8 mouse cellular contexts compared by ENCODE assay signal in the genomic region with DNA sequence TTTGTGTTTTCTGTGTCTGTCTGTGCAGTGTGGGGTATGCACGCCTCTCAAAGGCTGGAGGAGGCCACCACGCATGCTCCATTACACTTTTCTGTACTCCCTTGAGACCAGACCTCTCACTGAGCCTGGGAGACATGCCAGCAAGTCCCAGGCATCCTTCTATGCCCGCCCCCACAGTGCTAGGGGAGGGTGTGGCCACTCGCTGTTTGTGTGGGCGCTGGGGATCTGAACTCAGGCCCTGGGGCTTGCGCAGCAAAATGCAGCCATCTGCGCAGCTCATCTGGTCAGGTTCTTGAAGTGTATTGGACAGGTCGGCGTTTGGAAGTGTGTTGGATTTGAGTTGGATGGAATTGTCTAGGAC. TPM values are rescaled to one million over a fixed set of nuclear protein-coding genes. Genes with fewer than 3 reads are reported as not detected.
DNase-seq lines count a peak whose midpoint lies in the region; ATAC-seq lines count a peak whose summit lies in the region.

No protein-coding gene starts in this region.

- H3K9me3 ChIP-seq in embryonic facial prominence, embryonic 14.5 days (ENCODE audit: control insufficient read depth, low read length), result no peaks in the 10 kb centered on the region
- H3K9me3 ChIP-seq in midbrain, embryonic 16.5 days (replicated peaks; ENCODE audit: control insufficient read depth, low read length, poor library complexity, severe bottlenecking), result no peaks in the 10 kb centered on the region

- 74% methylated on average over 9 of the region's 9 CpGs for WGBS in embryonic facial prominence, embryonic 14.5 days
- WGBS in midbrain, embryonic 16.5 days, result 84% methylated on average over 9 of the region's 9 CpGs

- 0 out of 2 replicates have a peak overlapping the region, but pooled peaks have one; percentile 3 for H3K4me3 ChIP-seq in embryonic facial prominence, embryonic 14.5 days (ENCODE audit: low read depth, low read length)
- peak overlapping the region; percentile 7; the same call in 1 of the 2 replicates for H3K4me3 ChIP-seq in midbrain, embryonic 16.5 days (ENCODE audit: low read depth, low read length)

- H3K27me3 ChIP-seq in embryonic facial prominence, embryonic 14.5 days (replicated peaks; ENCODE audit: control insufficient read depth, insufficient read depth, low read length), result no peaks in the 10 kb centered on the region
- no peaks in the 10 kb centered on the region for H3K27me3 ChIP-seq in midbrain, embryonic 16.5 days (ENCODE audit: control insufficient read depth, insufficient read depth, low read depth, low read length)

- DNase-seq in cerebellum, adult 11-12 months, result peak; percentile 58
- DNase-seq in cerebellum, adult 9-10 months, result no peak
- peak; percentile 60 for DNase-seq in 3T3-L1 (ENCODE audit: low read depth, low spot score)
- DNase-seq in embryonic facial prominence, embryonic 14.5 days (ENCODE audit: low spot score), result peak; percentile 41
- DNase-seq in heart, postnatal 36 days, result peak; percentile 66 to 70
- DNase-seq in layer of hippocampus, postnatal 10 days (ENCODE audit: low spot score in 2 of 2), result peak; percentile 58 to 65
- DNase-seq in c-Kit-positive CD71-positive TER-119-positive erythroid progenitor cells, embryonic 14.5 days (ENCODE audit: low spot score), result no peak

- peaks cover 39% of the 10 kb centered on the region for H3K4me1 ChIP-seq in embryonic facial prominence, embryonic 14.5 days (ENCODE audit: control insufficient read depth, insufficient read depth, low read length)
- peaks cover 63% of the 10 kb centered on the region for H3K4me1 ChIP-seq in midbrain, embryonic 16.5 days (ENCODE audit: control insufficient read depth, insufficient read depth, low read length)

- H3K4me2 ChIP-seq in embryonic facial prominence, embryonic 14.5 days (ENCODE audit: low read depth, low read length), result peak overlapping the region; percentile 95
- peak overlapping the region; percentile 67 for H3K4me2 ChIP-seq in midbrain, embryonic 16.5 days (ENCODE audit: low read length)

- H3K36me3 ChIP-seq in embryonic facial prominence, embryonic 14.5 days (ENCODE audit: control insufficient read depth, insufficient read depth, low read length), result no peaks in the 10 kb centered on the region
- no peaks in the 10 kb centered on the region for H3K36me3 ChIP-seq in midbrain, embryonic 16.5 days (ENCODE audit: control insufficient read depth, insufficient read depth, low read length)

- ATAC-seq in embryonic facial prominence, embryonic 14.5 days (ENCODE audit: low read depth), result no peak
- no peak for ATAC-seq in midbrain, embryonic 16.5 days

- intact Hi-C loops in heart, postnatal 36 days (cut with DNase I), result no loop called here

- H3K27ac ChIP-seq in embryonic facial prominence, embryonic 14.5 days (replicated peaks; ENCODE audit: low read depth, low read length), result no peak overlapping the region; the same call in 1 of the 2 replicates
- H3K27ac ChIP-seq in midbrain, embryonic 16.5 days (ENCODE audit: low read length), result no peak overlapping the region

- H3K9ac ChIP-seq in embryonic facial prominence, embryonic 14.5 days (ENCODE audit: low read depth, low read length), result no peak overlapping the region
- peak overlapping the region; percentile 36; the same call in 1 of the 2 replicates for H3K9ac ChIP-seq in midbrain, embryonic 16.5 days (ENCODE audit: low read depth, low read length)

RNA-seq across cellular contexts. Expression of gene Psap, which starts 2.5 kb away (rescaled TPM):
- polyA plus RNA-seq in embryonic facial prominence, embryonic 14.5 days (2014; fragmentation: Nextera tagmentation; extraction: Ambion mirVana), result 124 and 134 TPM in 2 replicates
- total RNA-seq in heart, postnatal 36 days (2021), result 1,000 to 10,000 TPM; 1,163 to 1,211 TPM
- total RNA-seq in layer of hippocampus, postnatal 10 days (2021), result 1,000 to 10,000 TPM; 1,223 to 1,254 TPM
- polyA plus RNA-seq in midbrain, embryonic 16.5 days (2015; fragmentation: Nextera tagmentation; extraction: Ambion mirVana), result 204 and 235 TPM in 2 replicates

Comparison
In these comparisons a context has a peak if more than half of its experiments do, and no peak if none do; other contexts are left out.
1. DNase-seq: peak in cerebellum, adult 11-12 months (single experiment), 3T3-L1 (single experiment), embryonic facial prominence, embryonic 14.5 days (single experiment), heart, postnatal 36 days (2 of 2) and layer of hippocampus, postnatal 10 days (2 of 2); none in cerebellum, adult 9-10 months (single experiment) and c-Kit-positive CD71-positive TER-119-positive erythroid progenitor cells, embryonic 14.5 days (single experiment).